Mouse (Mus musculus) olfactory bulb, adult 2 months (tissue): ENCODE data around the gene Slc7a7.

ENCODE experiments used
- CTCF ChIP-seq: fragments of 200-500 bp; IDR thresholded peaks from 2 replicates; pipeline ENCODE4 v1.5.1; 2012; ENCODE audit warnings: low read depth, mild to moderate bottlenecking, low read length, moderate library complexity; ENCODE audit not compliant: insufficient read depth
- POLR2A ChIP-seq: fragments of 200-500 bp; IDR thresholded peaks from 2 replicates; pipeline ENCODE4 v1.6.1; 2012; ENCODE audit warnings: mild to moderate bottlenecking, low read depth, low read length, moderate library complexity; ENCODE audit not compliant: insufficient read depth

DNA sequence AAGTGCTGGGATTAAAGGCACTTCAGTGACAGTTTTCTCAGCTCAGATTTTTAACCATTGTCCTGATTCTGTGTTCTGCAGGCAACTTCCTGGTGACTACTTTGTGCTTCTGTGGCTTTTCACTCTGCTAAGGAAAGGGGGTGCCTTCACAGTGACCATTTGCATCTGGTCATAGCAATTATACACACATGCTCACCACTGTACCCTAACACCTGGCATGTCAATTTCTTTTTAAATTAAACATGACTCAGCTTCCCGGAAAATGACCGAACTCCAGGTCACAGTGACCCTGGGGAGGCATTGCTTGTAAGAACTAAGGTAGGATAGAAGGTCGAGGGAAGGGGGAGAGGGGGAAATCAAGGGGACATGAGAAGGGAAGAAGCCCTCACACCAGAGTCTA is 23.8 kb downstream of the Slc7a7 start:
- TF ChIP-seq POLR2A (no peak), CTCF (no peak)
